Mouse (Mus musculus) adipose tissue, adult 10 weeks (tissue): ENCODE data around the gene Gm6358. TPM values are rescaled to one million over a fixed set of nuclear protein-coding genes. Genes with fewer than 3 reads are reported as not detected.

Experiments used
- polyA plus RNA-seq: library from polyadenylated mRNA; stranded (reverse); fragments of 350-450 nt; fragmentation: Illumina TruSeq; extraction: RNeasy Lipid Tissue Mini Kit (QIAGEN cat#74804); gene quantifications from one replicate; pipeline ENCODE4 v1.2.3, GENCODE M21; 2014; ENCODE audit warnings: low read depth, low replicate concordance

Gm6358 gene
- polyA plus RNA-seq: not detected

GRCm38 (mm10) chr16:89140551-89140950 is at the start of gene Gm6358:
Gene Gm6358 (plus strand): TSS chr16:89140851.

DNA sequence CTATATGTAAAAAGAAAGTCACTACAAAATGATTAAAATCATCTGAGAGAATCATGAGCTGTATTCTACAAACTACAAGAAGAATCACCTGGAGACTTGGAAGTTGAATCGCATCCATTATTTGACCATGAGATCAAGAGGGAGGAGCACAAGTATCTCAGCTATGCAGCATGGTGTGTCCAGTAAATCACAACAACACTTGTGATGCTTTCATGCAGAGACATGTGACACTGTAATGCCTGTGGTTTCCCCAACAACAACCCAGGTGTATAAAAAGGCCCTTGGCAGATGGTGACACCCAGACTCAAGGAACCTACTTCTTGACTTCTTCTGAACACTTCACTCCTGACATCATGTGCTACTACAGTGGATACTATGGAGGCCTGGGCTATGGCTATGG is 10.1 kb downstream of the Gm6358 start, which contains the start of gene Gm10061:
TSS of gene Gm10061 (plus strand) at position 301 of the 400 bp plus-strand sequence.

DNA sequence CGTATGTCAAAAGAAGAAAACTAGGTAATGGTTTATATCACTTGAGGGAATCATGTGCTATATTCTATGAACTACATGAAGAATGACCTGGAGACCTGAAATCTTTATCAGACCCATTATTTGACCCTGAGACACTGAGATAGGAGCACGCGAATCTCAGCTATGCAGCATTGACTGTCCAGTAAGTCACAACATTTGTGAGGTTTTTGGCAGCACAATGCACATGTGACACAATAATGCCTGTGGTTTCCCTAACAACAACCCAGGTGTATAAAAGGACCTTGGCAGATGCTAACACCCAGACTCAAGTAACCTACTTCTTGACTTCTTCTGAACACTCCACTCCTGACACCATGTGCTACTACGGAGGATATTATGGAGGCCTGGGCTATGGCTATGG is 17.0 kb downstream of the Gm6358 start, which contains the start of gene Gm9789:
TSS of gene Gm9789 (plus strand) at position 301 of the 400 bp plus-strand sequence.

DNA sequence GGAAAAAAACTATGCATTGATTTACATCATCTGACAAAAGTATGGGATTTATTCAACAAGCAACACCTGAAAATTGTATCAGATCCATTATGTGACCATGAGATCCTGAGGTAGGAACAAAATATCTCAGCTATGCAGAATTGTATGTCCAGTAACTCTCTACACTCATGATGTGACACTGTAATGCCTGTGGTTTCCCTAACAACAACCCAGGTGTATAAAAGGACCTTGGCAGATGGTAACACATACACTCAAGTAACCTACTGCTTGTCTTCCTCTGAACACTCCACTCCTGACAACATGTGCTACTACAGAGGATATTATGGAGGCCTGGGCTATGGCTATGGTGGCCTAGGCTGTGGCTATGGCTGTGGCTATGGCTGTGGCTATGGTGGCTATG is 28.5 kb downstream of the Gm6358 start, which contains the start of gene Gm7735:
TSS of gene Gm7735 (plus strand) at position 301 of the 400 bp plus-strand sequence.

GRCm38 (mm10) chr16:89174435-89174834 is 33.8 kb downstream of the Gm6358 start, which contains the start of gene 1110057P08Rik:
Gene 1110057P08Rik (plus strand): TSS chr16:89174735.

Other genes starting within 250 kb of the Gm6358 start
- not detected for gene Krtap19-5, start 244.4 kb upstream of the Gm6358 start, polyA plus RNA-seq
- not detected for gene Krtap19-9b, start 208.6 kb upstream of the Gm6358 start, polyA plus RNA-seq
- gene Krtap16-3, start 178.0 kb upstream of the Gm6358 start, polyA plus RNA-seq: not detected
- not detected for gene Krtap22-2, start 130.1 kb upstream of the Gm6358 start, polyA plus RNA-seq
- not detected for gene Gm10229, start 125.6 kb upstream of the Gm6358 start, polyA plus RNA-seq
- gene Krtap6-1, start 109.2 kb upstream of the Gm6358 start, polyA plus RNA-seq: not detected
- gene Gm10228, start 99.4 kb upstream of the Gm6358 start, polyA plus RNA-seq: not detected
- not detected for gene Krtap6-5, start 93.0 kb upstream of the Gm6358 start, polyA plus RNA-seq
- not detected for gene 1110025L11Rik, start 76.8 kb upstream of the Gm6358 start, polyA plus RNA-seq
- gene Krtap6-3, start 56.8 kb upstream of the Gm6358 start, polyA plus RNA-seq: not detected
- not detected for gene Gm10061, start 10.2 kb downstream of the Gm6358 start, polyA plus RNA-seq
- not detected for gene Gm9789, start 17.1 kb downstream of the Gm6358 start, polyA plus RNA-seq
- gene Gm7735, start 28.6 kb downstream of the Gm6358 start, polyA plus RNA-seq: not detected
- gene 1110057P08Rik, start 33.9 kb downstream of the Gm6358 start, polyA plus RNA-seq: not detected
- gene Krtap20-2, start 65.0 kb downstream of the Gm6358 start, polyA plus RNA-seq: not detected